Mouse (Mus musculus) brown adipose tissue, adult 24 weeks (tissue): Measurements from ENCODE around the gene Spock1. TPM values are rescaled to one million over a fixed set of nuclear protein-coding genes. Genes with fewer than 3 reads are reported as not detected.
"Not testable (repeated sequence)": the region's sequence is repeated elsewhere in the genome, so short reads cannot be mapped to it uniquely, and the experiment has no call there.

ENCODE experiments used
- H3K27ac ChIP-seq: fragments of 200-500 bp; replicated peaks from 2 replicates; pipeline ENCODE4 v1.5.1; 2012; ENCODE audit warnings: low read depth, mild to moderate bottlenecking, low read length
- H3K4me1 ChIP-seq: fragments of 200-500 bp; 2 replicates; pipeline ENCODE4 v1.6.1; 2012; ENCODE audit warnings: low read length, mixed read lengths; ENCODE audit not compliant: control insufficient read depth, insufficient read depth, insufficient read length
- H3K4me3 ChIP-seq: fragments of 200-500 bp; 2 replicates; pipeline ENCODE4 v1.5.1; 2012; ENCODE audit warnings: low read depth, mild to moderate bottlenecking, low read length, moderate library complexity; ENCODE audit not compliant: insufficient read depth
- polyA plus RNA-seq: library from polyadenylated mRNA; stranded (reverse); fragments of >200 nt; gene quantifications from 2 replicates; pipeline ENCODE4 v1.2.4, GENCODE M21; 2012; ENCODE audit not compliant: missing spikeins, insufficient read depth, insufficient read length

Spock1 gene
- polyA plus RNA-seq, 1 experiment, result not detected

GRCm38 (mm10) chr13:57534325-57534724 is 373.8 kb downstream of the Spock1 start:
- no peaks in the 10 kb centered on the region for H3K4me1 ChIP-seq
- H3K27ac ChIP-seq, result no peak overlapping the region
- no peak overlapping the region for H3K4me3 ChIP-seq

GRCm38 (mm10) chr13:57525946-57526345 is 382.2 kb downstream of the Spock1 start:
- H3K27ac ChIP-seq, result no peak overlapping the region
- no peak overlapping the region for H3K4me3 ChIP-seq
- H3K4me1 ChIP-seq, result no peaks in the 10 kb centered on the region

DNA sequence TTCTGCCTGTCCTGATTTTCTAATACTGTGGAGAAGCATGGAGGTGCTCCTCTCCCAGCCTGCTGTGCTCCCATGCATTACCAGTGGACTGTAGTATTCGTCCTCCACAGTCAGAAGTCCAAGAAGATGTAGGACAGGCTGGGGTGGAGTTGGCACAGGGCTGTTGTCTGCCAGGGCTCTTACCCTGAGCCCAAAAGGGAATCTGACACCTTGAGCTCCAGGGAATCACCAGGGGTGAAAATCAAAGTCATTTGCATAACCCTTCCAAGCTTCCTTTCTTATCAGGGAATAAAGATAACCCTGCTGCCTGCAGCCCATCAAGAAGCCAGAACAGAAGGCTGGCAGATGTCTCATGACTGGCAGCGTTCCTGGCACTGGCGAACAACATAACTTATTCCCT is 383.6 kb downstream of the Spock1 start:
- H3K4me1 ChIP-seq, result no peaks in the 10 kb centered on the region
- no peak overlapping the region for H3K4me3 ChIP-seq
- no peak overlapping the region for H3K27ac ChIP-seq

DNA sequence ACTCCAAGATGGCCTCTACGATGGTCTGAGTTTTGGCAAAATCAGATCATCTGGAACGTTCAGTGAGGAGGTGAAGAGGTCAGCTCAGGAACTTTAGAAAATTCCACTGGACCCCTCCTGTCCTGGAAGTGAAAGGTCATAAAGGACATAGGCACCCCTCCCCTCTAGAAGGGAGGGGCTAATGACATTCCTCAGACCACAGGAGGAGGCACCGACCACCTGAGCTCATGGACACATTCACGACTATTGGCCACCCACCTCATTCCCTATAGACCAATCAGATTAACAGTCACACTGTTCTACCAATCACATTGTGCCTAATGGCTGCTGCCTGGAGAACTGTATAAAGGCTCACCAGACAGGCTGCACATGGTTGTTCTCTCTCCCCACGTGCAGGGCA is 384.8 kb downstream of the Spock1 start:
- Histone ChIP-seq H3K4me1 (no peaks in the 10 kb centered on the region), H3K27ac (no peak overlapping the region), H3K4me3 (no peak overlapping the region)

GRCm38 (mm10) chr13:57522319-57522718 is 385.8 kb downstream of the Spock1 start:
- Histone ChIP-seq H3K4me1 (no peaks in the 10 kb centered on the region), H3K27ac (no peak overlapping the region), H3K4me3 (no peak overlapping the region)

DNA sequence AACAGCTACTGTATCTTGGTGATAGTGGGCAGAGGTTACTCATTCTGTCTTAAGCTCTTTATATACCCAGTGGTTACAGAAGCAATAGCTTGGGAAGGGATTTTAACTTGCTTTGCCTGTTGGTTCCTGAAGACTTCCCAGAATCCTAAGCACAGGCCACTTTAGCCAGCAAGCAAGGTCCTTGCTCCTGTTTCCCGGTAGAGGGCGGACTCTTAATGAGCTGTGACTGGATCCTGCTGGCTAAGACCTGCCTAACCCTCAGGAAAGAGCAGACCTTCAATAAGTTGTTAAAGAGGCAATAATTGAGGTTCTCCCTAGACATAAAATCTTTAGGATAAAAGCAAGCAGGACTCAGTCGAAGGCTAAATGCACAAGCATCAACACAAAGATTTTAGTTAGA is 387.0 kb downstream of the Spock1 start:
- H3K4me3 ChIP-seq, result no peak overlapping the region
- no peak overlapping the region for H3K27ac ChIP-seq

GRCm38 (mm10) chr13:57519790-57520189 is 388.3 kb downstream of the Spock1 start:
- Histone ChIP-seq H3K27ac (no peak overlapping the region), H3K4me3 (no peak overlapping the region), H3K4me1 (no peaks in the 10 kb centered on the region)

More for the DNA sequence above, 387.0 kb downstream of the Spock1 start:
- no peaks in the 10 kb centered on the region for H3K4me1 ChIP-seq

- Histone ChIP-seq H3K27ac (no peak overlapping the region), H3K4me1 (no peaks in the 10 kb centered on the region), H3K4me3 (no peak overlapping the region)
Measured at GRCm38 (mm10) chr13:57515737-57516136, 392.4 kb downstream of the Spock1 start.

GRCm38 (mm10) chr13:57501552-57501951 is 406.6 kb downstream of the Spock1 start:
- no peak overlapping the region for H3K4me3 ChIP-seq
- H3K4me1 ChIP-seq, result no peaks in the 10 kb centered on the region
- H3K27ac ChIP-seq, result no peak overlapping the region

GRCm38 (mm10) chr13:57496778-57497177 is 411.4 kb downstream of the Spock1 start:
- H3K4me1 ChIP-seq, result no peaks in the 10 kb centered on the region
- H3K27ac ChIP-seq, result no peak overlapping the region
- no peak overlapping the region for H3K4me3 ChIP-seq

- no peaks in the 10 kb centered on the region for H3K4me1 ChIP-seq
- no peak overlapping the region for H3K4me3 ChIP-seq
- no peak overlapping the region for H3K27ac ChIP-seq
Measured at GRCm38 (mm10) chr13:57494838-57495237, 413.3 kb downstream of the Spock1 start.

DNA sequence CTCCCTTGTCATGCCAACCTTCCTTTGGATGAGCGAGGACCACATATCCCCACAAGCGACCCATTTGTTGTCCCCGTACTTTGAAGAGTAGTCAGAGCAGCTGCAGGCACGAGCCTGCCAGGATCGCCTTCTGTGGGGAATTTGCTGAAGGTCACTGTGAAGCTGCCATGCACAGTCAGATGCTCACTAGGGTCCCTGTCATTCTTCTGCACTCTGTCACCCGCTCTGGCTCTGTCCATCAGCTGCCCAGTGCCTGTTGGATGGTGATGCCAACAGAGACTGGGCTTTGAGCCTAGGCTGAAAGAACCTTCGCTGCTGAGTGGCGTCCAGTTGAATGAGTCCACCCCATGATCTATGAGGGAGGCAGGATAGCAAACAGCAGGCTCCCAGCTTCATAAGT is 419.2 kb downstream of the Spock1 start:
- H3K4me3 ChIP-seq, result no peak overlapping the region
- no peaks in the 10 kb centered on the region for H3K4me1 ChIP-seq
- no peak overlapping the region for H3K27ac ChIP-seq

- H3K4me3 ChIP-seq, result no peak overlapping the region
Measured at GRCm38 (mm10) chr13:57484426-57485168, 423.5 kb downstream of the Spock1 start.

GRCm38 (mm10) chr13:57476700-57477099 is 431.4 kb downstream of the Spock1 start:
- Histone ChIP-seq H3K27ac (no peak overlapping the region), H3K4me1 (no peaks in the 10 kb centered on the region), H3K4me3 (no peak overlapping the region)

More at GRCm38 (mm10) chr13:57484426-57485168, 423.5 kb downstream of the Spock1 start:
- Histone ChIP-seq H3K4me1 (no peaks in the 10 kb centered on the region), H3K27ac (no peak overlapping the region)

DNA sequence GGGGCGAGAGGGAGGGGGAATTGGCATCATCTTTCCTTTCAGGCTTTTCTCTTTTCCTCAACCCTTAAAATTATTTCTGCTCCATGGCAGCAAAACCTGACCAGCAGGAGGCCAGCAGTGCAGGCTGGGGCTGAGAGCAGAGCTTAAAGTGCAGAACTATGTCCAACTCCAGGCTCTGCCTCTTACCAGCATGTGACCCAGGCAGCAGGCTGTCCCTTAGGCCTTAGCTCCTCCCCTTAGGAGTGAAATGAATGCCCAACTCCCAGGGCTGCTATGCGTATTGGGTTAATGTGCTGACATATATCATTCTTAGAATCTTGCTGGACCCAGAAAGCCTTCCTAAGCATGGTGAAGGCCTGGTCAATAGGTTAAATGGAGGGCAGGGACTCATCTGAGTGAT is 434.1 kb downstream of the Spock1 start:
- H3K4me3 ChIP-seq, result no peak overlapping the region
- H3K4me1 ChIP-seq, result no peaks in the 10 kb centered on the region
- H3K27ac ChIP-seq, result no peak overlapping the region

GRCm38 (mm10) chr13:57470922-57471321 is 437.2 kb downstream of the Spock1 start:
- not testable (repeated sequence) for H3K4me3 ChIP-seq, H3K4me1 ChIP-seq, H3K27ac ChIP-seq
